Mouse (Mus musculus) olfactory bulb, adult 2 months (tissue): ENCODE results near the gene Clip1.

Experiments used
- CTCF ChIP-seq: fragments of 200-500 bp; IDR thresholded peaks from 2 replicates; pipeline ENCODE4 v1.5.1; 2012; ENCODE audit warnings: low read depth, mild to moderate bottlenecking, low read length, moderate library complexity; ENCODE audit not compliant: insufficient read depth
- POLR2A ChIP-seq: fragments of 200-500 bp; IDR thresholded peaks from 2 replicates; pipeline ENCODE4 v1.6.1; 2012; ENCODE audit warnings: mild to moderate bottlenecking, low read depth, low read length, moderate library complexity; ENCODE audit not compliant: insufficient read depth

DNA sequence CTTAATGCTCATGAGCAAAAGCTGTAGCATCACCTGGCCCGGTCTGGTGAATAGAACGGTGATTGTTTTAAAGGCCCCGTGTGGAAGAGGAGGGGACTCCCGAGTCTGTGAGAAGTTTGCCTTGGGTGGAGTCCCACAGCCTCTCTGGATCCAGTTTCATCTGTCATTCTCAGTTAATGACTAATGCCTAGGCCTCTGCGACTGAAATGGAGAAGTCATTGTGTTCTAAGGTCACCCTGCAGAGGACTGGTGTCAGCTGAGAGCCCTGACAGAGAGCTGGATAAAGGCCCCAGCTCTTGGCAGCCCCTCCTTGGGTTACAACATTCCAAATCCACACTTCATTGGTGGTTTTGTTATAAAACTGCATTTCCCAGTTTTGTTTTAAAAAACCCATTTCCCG lies 10.1 kb upstream of the Clip1 start:
- TF ChIP-seq POLR2A (no peak), CTCF (no peak)
